Mouse (Mus musculus): ENCODE measurements around the gene Mpg. TPM values are rescaled to one million over a fixed set of nuclear protein-coding genes. Genes with fewer than 3 reads are reported as not detected.

Gene Mpg
- 11.1 and 18.5 TPM in 2 replicates for total RNA-seq (2014; fragmentation: Nextera tagmentation)
- 8.9 and 10.8 TPM in 2 replicates for total RNA-seq (2017)

DNA sequence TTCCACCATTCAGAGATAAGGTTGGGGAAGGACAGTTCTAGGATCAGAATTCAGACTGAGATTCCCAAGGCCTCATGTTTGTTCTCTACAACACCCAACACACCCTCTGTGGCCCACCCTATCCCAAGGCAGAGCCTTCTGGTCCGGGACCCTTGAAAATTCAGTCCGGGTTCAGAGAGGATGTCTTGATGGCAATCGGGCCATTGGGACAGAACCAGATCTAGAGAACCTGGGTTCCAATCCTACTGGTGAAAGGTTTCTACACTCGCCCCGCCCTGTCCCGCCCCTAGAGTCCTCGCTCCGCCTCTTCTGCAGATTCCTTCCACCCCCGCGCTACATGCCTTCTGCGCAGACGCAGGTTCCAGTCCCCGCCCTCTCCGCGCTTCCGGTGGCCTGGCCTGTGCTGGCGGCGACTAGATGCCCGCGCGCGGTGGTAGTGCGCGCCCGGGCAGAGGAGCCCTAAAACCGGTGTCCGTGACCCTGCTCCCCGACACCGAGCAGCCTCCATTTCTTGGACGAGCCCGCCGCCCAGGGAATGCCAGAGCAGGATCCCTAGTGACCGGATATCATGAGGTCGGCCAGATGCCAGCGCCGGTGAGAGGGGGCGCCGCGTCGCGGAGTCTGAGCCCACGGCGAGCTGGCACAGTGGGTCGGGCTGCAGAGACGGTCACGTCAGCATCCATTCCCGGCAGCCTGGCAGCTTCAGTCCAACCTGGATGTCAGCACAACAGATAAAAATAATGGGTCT is at the start of gene Mpg:
TSS of gene Mpg (plus strand) at position 382 of the 748 bp plus-strand sequence.
- peak; percentile 87 for ATAC-seq (replicated peaks; ENCODE audit: low FRiP score, low TSS enrichment, poor library complexity, severe bottlenecking)

DNA sequence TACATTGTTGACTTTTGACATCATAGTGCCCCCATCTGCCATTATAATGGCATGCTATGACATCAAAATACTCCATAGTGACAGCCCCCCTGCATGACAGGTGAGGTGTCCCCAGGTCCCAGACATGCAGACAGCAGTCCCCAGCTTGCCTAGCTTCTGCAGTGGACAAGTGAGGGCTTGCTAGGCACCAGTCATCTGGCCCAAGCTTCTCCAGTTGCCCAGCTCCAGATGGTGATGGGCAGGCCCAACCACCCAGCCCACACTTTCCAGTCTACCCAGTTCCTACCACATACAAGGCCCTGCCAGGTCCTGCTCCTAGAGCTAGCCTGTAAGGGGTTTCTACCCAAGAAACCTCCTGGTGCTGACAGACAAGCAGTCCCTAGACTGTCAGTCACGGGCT is 47.8 kb upstream of the Mpg start:
- no peak for ATAC-seq (replicated peaks; ENCODE audit: low FRiP score, low TSS enrichment, poor library complexity, severe bottlenecking)

DNA sequence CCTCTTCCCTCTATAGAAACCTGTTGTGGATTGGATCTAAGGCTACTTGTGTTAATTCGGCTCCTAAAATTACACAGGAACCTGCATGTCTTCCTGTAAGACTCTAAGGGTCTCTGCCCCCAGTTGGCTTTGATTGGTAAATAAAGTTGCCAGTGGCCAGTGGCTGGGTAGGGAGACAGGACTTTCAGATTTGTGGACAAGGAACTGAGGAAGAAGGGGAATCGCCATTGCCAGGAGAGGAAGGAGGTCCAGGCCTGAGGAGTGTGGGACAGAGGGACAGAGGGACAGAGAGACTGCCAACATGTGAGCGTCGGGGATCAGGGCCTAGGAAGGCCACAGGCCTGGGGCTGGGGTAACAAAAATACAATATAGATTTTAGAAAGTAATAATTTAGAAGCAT is 45.1 kb upstream of the Mpg start:
- ATAC-seq (replicated peaks; ENCODE audit: low FRiP score, low TSS enrichment, poor library complexity, severe bottlenecking): no peak

- peak; percentile 70 for ATAC-seq (replicated peaks; ENCODE audit: low FRiP score, low TSS enrichment, poor library complexity, severe bottlenecking)
Measured at GRCm38 (mm10) chr11:32181973-32182868, 44.1 kb upstream of the Mpg start.

- ATAC-seq (replicated peaks; ENCODE audit: low FRiP score, low TSS enrichment, poor library complexity, severe bottlenecking): no peak
Measured at GRCm38 (mm10) chr11:32184469-32184868, 41.8 kb upstream of the Mpg start.

DNA sequence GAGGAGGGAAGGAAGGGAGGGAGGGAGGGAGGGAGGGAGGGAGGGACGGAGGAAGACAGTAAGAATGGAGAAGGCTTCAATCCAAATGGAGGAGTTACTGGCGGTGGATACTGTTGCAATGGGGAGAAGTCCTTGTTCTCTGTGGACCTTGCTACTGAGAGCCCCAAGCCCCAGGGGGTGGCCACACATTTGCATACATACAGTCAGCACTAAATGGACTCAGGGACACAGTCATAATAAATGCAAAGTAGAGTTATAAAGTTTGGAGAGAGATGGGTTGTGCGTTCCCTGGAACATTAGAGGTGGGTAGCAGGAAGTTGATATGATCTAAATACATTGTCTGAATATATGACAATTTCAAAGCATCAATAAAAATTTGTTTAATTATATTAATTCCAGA is 40.3 kb upstream of the Mpg start:
- no peak for ATAC-seq (replicated peaks; ENCODE audit: low FRiP score, low TSS enrichment, poor library complexity, severe bottlenecking)

DNA sequence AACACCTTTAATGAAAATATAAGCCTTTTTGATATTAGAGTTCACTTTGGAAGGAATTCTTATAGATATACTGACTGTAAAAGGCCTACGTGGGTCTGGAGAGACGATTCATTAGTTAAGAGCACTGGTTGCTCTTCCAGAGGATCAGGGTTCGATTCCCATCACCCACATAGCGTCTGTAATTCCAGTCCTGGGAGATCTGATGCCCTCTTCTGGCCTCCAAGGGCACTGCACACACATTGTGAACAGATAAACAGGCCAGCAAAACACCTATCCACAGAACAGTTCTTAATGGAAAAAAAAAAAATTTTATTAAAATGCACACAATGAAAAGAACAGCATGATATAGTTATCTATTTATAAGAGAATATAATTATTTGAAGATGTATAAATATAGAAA is 39.0 kb upstream of the Mpg start:
- ATAC-seq (replicated peaks; ENCODE audit: low FRiP score, low TSS enrichment, poor library complexity, severe bottlenecking): no peak

GRCm38 (mm10) chr11:32188881-32189280 is 37.4 kb upstream of the Mpg start:
- ATAC-seq (replicated peaks; ENCODE audit: low FRiP score, low TSS enrichment, poor library complexity, severe bottlenecking): no peak

- ATAC-seq (replicated peaks; ENCODE audit: low FRiP score, low TSS enrichment, poor library complexity, severe bottlenecking): no peak
Measured at GRCm38 (mm10) chr11:32189434-32189833, 36.9 kb upstream of the Mpg start.

- ATAC-seq (replicated peaks; ENCODE audit: low FRiP score, low TSS enrichment, poor library complexity, severe bottlenecking): no peak
Measured at GRCm38 (mm10) chr11:32190119-32190518, 36.2 kb upstream of the Mpg start.

DNA sequence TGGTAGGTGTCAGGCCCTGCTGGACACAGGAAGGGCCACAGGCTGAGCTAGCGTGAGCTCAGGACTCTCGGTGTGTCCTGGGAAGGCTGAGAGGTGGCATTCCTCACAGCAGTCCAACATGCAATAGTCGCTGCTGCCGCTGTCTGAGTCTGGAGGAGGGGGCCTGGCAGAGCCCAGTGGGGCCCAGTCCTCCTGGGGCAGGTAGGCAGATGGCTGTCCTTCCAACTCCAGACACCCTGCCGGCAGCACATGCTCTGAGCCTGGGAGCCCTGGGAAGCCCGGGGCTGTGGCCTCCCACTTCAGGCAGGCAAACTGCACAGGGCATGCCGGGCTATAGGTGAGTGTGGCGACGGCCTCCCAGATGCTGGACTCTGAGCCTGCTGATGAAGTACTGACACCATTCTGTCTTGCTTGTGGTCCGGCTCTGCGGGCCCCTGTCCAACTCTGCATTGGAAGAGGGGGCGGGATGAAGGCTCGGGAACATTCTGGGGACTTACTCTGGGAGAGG is 35.6 kb upstream of the Mpg start:
- no peak for ATAC-seq (replicated peaks; ENCODE audit: low FRiP score, low TSS enrichment, poor library complexity, severe bottlenecking)

- ATAC-seq (replicated peaks; ENCODE audit: low FRiP score, low TSS enrichment, poor library complexity, severe bottlenecking): no peak
Measured at GRCm38 (mm10) chr11:32193156-32193555, 33.1 kb upstream of the Mpg start.

DNA sequence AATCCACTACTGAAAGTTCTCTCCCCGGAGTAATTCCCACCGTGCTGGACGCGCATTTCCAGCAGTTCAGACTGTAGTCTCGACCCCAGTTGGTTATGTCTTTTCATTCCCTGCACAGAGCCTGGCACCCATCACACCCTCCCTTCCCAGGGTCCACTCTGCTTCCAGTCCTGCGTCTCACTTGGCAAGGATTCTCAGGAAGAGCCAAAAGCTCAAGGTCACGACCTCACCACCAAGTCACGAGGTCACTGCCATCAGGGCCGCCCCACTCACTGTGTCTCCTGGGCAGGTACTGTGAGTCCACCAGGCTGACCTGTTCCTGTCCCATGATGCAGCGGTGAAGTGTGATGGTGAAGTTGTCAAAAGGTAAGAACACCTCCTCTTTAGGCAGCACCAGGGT is 32.2 kb upstream of the Mpg start:
- no peak for ATAC-seq (replicated peaks; ENCODE audit: low FRiP score, low TSS enrichment, poor library complexity, severe bottlenecking)

DNA sequence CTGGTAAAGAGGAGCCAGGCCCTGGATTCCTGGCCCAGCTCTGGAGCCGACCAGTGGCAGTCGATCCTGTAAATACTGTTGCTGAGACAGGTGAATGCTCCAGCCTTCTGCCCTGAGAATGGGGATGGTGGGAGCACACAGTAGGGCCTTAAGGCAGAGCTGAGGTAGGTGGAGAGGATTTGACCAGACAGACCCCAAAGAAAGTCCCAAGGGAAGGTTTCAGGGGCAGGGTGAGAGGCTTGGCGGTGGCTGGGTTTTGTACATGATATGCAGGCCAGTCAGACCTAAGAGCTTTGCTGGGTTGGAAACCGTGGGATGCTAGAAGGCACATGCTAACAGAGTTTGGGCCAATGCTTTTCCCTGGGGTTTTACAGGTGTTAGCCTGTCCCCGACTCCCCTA is 31.7 kb upstream of the Mpg start:
- no peak for ATAC-seq (replicated peaks; ENCODE audit: low FRiP score, low TSS enrichment, poor library complexity, severe bottlenecking)

GRCm38 (mm10) chr11:32195867-32196540 is 30.3 kb upstream of the Mpg start:
- ATAC-seq (replicated peaks; ENCODE audit: low FRiP score, low TSS enrichment, poor library complexity, severe bottlenecking): peak; percentile 27

DNA sequence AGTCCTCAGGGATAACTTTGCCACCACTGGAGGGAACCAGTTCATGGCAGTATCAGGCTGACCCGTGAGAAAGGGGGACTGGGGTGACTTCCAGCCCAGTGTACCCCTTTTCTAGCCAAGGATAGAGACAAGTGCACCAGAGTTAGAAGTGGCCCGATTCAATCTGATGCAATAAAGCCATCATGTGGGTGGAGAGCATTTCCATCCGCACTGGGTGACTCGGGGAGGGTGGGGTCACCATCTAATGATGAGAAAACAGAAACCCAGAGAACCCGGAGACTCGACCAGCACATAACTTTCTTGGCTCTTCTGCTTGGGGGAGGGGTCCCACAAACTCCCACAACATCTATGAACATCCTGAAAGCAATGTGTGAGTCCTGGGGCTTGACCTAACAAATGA is 29.6 kb upstream of the Mpg start:
- no peak for ATAC-seq (replicated peaks; ENCODE audit: low FRiP score, low TSS enrichment, poor library complexity, severe bottlenecking)

- no peak for ATAC-seq (replicated peaks; ENCODE audit: low FRiP score, low TSS enrichment, poor library complexity, severe bottlenecking)
Measured at GRCm38 (mm10) chr11:32197766-32198165, 28.5 kb upstream of the Mpg start.

GRCm38 (mm10) chr11:32198256-32198955 is 27.9 kb upstream of the Mpg start:
- ATAC-seq (replicated peaks; ENCODE audit: low FRiP score, low TSS enrichment, poor library complexity, severe bottlenecking): no peak

DNA sequence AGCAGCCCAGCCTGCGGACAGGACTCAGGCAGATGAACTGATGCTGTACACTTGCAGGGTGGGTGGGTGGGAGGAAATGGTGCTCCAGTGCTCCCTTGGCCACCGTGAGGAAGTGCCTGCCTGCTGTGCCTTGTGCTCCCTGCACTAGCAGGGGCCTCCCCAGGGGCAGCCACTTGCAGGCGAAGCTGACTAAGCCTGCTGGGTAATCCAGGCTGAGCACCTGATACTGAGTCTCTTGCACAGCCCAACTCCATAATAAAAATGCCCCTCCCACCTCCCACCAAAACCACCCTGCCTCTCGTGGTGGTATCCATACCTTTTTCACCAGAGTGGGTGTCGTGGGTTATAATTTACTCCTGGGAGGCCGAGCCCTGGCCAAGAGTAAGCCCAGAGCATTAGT is 27.1 kb upstream of the Mpg start:
- ATAC-seq (replicated peaks; ENCODE audit: low FRiP score, low TSS enrichment, poor library complexity, severe bottlenecking): no peak
